Mouse (Mus musculus): ENCODE results near the gene Kansl1l. TPM values are rescaled to one million over a fixed set of nuclear protein-coding genes. Genes with fewer than 3 reads are reported as not detected.
A peak's percentile ranks its signal among the peaks of the same experiment; 100 is the strongest.
"Not testable (repeated sequence)": the region's sequence is repeated elsewhere in the genome, so short reads cannot be mapped to it uniquely, and the experiment has no call there.

Kansl1l gene
- total RNA-seq, 2 experiments from 2014 or later = 22.2 to 23.2 TPM

DNA sequence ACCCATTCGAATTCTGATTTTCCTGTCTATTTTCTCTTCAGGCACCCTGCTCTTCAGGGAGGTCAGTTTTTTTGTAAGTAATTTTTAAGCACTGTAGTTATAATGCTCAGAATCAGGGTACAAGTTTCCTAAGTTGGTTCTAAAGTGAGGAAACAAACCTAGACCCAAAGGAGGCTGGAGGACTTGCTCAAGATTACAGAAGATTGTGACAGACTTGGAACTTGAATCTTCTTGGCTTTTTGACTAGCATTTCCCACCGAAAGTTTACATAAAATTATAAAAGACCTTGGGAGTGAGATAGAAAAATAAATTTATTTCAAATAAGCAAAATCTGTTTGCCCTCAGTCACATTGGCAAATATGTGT lies 115.8 kb downstream of the Kansl1l start:
- intact Hi-C loops (cut with DNase I) = loop anchor here (2.0 kb wide), 1 partner anchor 115 kb away; the partner anchor contains the start of gene Kansl1l
- DNase-seq = no peak

- intact Hi-C loops (cut with DNase I) = loop anchor here (2.0 kb wide), 1 partner anchor 116 kb away; the partner anchor contains the start of gene Kansl1l
Measured at GRCm38 (mm10) chr1:66700693-66701575, 116.4 kb downstream of the Kansl1l start, which contains the start of gene Rpe. Gene Rpe (plus strand): TSS chr1:66700831.

DNA sequence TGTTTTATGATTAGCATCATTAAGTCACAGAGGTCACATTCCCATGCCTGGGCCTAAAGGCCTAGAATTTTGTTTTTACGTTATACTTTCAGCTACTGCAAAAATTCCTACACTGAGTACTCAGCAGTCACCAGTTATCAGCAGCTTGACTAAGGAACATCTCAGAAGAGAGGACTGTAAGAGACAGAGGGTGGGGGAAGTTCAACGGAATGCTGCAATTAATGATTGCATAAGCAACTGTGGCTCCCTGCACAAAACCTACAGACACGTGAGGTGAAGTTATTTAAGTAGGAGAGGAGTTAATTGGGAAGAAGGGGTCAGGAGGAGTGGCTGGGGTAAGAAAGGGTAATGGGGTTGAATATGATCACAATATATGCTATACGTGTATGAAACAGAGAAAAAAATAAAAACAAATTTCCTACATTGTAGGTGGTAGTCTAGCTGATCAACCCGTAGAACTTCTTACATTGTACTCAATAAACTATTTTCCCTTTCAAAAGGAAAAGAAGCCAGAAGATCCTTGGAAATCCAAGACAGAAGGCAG lies 117.1 kb downstream of the Kansl1l start:
- no peak for DNase-seq
- intact Hi-C loops (cut with DNase I) = loop anchor here (2.0 kb wide), 1 partner anchor 117 kb away; the partner anchor contains the start of gene Kansl1l

More at GRCm38 (mm10) chr1:66700693-66701575, 116.4 kb downstream of the Kansl1l start, which contains the start of gene Rpe:
- peak; percentile 91 for DNase-seq

DNA sequence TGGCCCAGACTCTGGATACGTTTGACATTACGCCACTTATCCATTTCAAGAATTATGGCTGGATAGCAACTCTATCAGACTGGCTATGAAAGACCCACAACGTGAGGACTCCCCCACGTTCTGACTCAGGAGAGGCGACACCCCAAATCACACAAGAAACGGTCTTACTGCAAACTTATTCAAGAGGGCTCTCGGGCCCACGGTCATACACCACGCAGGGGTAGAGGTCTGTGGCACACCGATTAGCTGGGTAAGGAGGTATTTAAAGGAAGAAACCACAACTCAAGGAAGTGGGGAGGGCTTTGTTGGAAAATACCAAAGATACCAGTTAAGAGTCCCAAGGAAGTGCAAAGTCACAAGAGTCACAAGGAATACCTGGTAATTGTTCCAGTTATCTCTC lies 117.7 kb downstream of the Kansl1l start:
- DNase-seq = not testable (repeated sequence)
- intact Hi-C loops (cut with DNase I) = loop anchor here (2.0 to 10.0 kb wide), 2 partner anchors 117 to 295 kb away; partner anchors contain the start of gene Kansl1l

GRCm38 (mm10) chr1:66695296-66695695 lies 122.1 kb downstream of the Kansl1l start:
- intact Hi-C loops (cut with DNase I) = loop anchor here (10.0 kb wide), 1 partner anchor 300 kb away; no protein-coding TSS in a partner anchor
- no peak for DNase-seq

GRCm38 (mm10) chr1:66694266-66694665 lies 123.1 kb downstream of the Kansl1l start:
- no peak for DNase-seq
- intact Hi-C loops (cut with DNase I) = loop anchor here (10.0 kb wide), 1 partner anchor 301 kb away; no protein-coding TSS in a partner anchor

DNA sequence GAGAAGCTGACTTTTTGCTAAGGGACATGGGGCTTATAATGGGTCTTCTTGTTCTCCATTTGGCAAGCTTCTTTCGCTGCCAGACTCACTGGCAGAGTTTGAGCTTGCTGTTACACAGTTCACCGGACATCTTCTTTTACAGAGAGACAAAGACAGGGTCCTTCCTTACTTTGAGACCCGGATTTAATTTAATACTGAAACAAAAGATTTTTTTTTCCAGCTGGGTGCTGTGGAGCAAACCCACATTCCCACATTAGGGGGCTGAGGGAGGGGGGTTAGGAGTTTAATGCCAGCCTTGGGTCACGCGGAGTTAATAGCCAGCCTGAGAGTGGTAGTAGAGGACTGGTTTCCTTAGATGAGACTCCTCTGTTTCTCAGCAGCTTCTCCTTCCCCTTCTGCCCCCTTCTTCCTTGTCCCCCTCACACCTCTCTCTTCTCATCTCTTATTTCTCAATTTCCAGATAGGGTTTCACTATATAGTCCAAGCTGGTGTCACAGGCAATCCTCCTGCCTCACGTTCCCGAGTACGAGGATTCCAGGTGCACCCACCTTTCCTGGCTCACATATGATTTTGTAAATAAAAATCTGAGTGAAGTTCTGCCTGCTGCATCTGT lies 124.5 kb downstream of the Kansl1l start:
- intact Hi-C loops (cut with DNase I) = loop anchor here (10.0 kb wide), 1 partner anchor 302 kb away; no protein-coding TSS in a partner anchor
- DNase-seq = no peak

DNA sequence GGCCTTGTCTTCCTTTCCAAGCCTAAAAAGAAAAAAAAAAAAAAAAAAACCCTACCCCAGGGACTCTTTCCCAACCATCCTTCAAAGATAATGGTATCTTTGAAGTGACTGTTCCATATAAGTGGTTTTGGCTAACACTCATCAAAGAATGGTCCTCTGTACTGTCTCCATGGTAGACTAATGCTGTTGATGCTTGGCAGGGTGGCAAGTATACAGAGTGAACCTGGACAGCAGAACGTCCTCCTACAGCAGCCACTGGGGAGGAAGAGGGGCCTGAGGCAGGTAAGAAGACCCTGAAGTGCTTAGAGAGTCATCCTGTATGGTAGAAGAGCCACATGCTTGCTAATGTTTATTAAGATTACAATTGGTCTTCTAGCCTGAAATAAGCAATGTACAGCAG lies 125.1 kb downstream of the Kansl1l start:
- intact Hi-C loops (cut with DNase I) = loop anchor here (10.0 kb wide), 1 partner anchor 302 kb away; no protein-coding TSS in a partner anchor
- no peak for DNase-seq

GRCm38 (mm10) chr1:66691772-66692171 lies 125.6 kb downstream of the Kansl1l start:
- intact Hi-C loops (cut with DNase I) = loop anchor here (10.0 kb wide), 1 partner anchor 303 kb away; no protein-coding TSS in a partner anchor
- DNase-seq = no peak

DNA sequence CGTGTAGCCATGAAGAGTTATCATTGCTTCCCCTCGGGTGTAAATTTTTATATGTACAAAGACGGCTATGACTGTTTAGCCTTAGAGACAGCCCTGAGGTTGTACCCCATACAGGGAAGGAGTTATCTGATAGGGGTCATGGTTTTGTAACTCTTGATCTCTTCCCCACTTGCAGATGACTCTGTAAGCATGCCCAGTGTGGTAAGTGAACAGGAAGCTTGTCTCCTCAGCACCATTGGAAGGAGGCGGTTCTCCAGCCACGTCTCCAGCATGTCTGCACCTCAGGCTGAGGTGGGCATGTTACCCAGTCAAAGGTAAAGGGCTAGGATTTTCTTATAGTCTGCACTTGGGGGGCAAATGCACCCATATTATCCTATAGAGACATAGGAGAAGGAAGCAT lies 134.4 kb downstream of the Kansl1l start:
- intact Hi-C loops (cut with DNase I) = no loop called here
- no peak for DNase-seq

- intact Hi-C loops (cut with DNase I) = loop anchor here (5.0 kb wide), 1 partner anchor 159 kb away; no protein-coding TSS in a partner anchor
- no peak for DNase-seq
Measured at GRCm38 (mm10) chr1:66678662-66679061, 138.7 kb downstream of the Kansl1l start.

GRCm38 (mm10) chr1:66677928-66678327 lies 139.4 kb downstream of the Kansl1l start:
- DNase-seq = no peak
- intact Hi-C loops (cut with DNase I) = loop anchor here (5.0 kb wide), 1 partner anchor 159 kb away; no protein-coding TSS in a partner anchor

DNA sequence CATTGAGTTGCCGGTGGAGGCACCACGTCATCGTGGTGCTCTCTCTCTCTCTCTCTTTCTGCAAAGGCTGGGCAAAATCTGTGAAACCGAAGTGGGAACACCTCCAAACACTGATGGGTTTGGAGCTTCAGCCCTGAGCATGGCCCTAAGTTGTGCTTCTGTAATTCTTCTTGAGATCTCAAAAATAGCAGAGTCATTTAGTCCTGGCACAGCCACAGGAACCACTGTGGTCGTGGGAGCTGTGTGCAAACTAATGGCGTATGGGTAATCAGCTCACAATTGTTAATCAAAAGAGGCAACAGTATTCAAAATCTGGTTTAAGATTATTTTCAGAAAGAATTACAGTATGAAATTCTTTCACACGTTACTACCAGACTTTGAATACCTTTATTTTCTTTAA lies 144.6 kb downstream of the Kansl1l start:
- DNase-seq = no peak
- intact Hi-C loops (cut with DNase I) = no loop called here

- intact Hi-C loops (cut with DNase I) = no loop called here
- no peak for DNase-seq
Measured at GRCm38 (mm10) chr1:66671475-66671874, 145.9 kb downstream of the Kansl1l start.

Other genes starting within 250 kb of the Kansl1l start
- gene Rpe, start 116.7 kb downstream of the Kansl1l start, total RNA-seq (2021) = 10 to 100 TPM; 11.7 to 12.7 TPM
- gene Acadl, start 45.7 kb upstream of the Kansl1l start, total RNA-seq (2021) = 1,000 to 10,000 TPM; 1,167 to 1,246 TPM
- gene Myl1, start 127.8 kb upstream of the Kansl1l start, total RNA-seq (2021) = 10 to 100 TPM; 30.9 to 39.3 TPM
- 10 to 100 TPM; 36.2 to 38.7 TPM for gene Lancl1, start 221.3 kb upstream of the Kansl1l start, total RNA-seq (2021)